9 mouse cellular contexts compared by ENCODE assay signal in the genomic region with DNA sequence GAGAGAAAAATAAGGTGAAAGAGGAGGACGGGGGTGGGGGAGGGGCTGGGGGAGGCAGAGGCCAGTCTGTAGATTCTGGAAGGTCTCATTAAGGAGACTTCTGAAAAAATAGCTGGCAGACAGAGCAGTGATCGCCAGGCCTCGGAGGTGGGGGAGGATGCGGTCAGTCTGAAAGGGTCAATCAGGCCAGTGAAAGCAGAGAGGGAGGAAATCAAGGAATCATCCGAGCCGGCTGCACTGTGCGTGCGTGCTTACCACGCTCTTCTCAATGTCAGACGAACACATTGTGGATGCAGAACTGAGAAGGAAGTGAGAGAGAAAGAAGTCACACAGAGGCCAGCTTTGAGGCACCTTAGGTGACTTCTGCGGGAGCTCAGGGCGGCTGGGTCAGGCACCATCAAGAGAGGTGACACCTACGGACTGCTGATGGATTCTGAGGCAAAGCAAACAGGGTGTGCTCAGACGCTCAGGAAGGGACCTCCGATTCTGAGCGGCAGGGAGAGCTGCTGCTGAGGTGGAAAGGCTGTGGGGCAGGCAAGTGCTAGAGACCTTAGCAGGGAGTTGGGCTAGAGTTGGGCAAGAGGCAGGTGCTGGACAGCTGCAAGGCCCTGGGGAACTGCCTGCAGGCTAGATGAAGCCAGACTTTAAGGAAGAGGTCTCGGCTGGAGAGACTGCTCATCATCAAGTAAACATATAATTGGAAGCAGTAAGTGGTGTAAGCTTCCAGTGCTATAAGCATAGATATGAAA.
A peak's percentile ranks its signal among the peaks of the same experiment; 100 is the strongest.
DNase-seq lines count a peak whose midpoint lies in the region; ATAC-seq and TF ChIP-seq lines count a peak whose summit lies in the region.
"Had no signal": no experiment of that assay in that cellular context is flagged by ENCODE, and none has a peak within 500 bp of the region (broad histone marks: within the 10 kb centered on the region; RNA-seq: fewer than 3 reads in every experiment).

No protein-coding gene starts in this region.

- H3K27me3 ChIP-seq in embryonic facial prominence, embryonic 11.5 days (ENCODE audit: control insufficient read depth, insufficient read depth, low read length), result no peaks in the 10 kb centered on the region
- no peaks in the 10 kb centered on the region for H3K27me3 ChIP-seq in hindbrain, postnatal 0 days (ENCODE audit: insufficient read depth, low read length)

- no peaks in the 10 kb centered on the region for H3K36me3 ChIP-seq in embryonic facial prominence, embryonic 11.5 days (replicated peaks; ENCODE audit: control insufficient read depth, insufficient read depth, low read depth, low read length)
- H3K36me3 ChIP-seq in hindbrain, postnatal 0 days (ENCODE audit: insufficient read depth, low read length), result no peaks in the 10 kb centered on the region

- peak; percentile 44 to 68 for DNase-seq in kidney, postnatal 4 days
- DNase-seq in kidney, postnatal 25 days, result no peak
- DNase-seq in embryonic facial prominence, embryonic 11.5 days (ENCODE audit: low spot score), result no peak
- no peak for DNase-seq in hindbrain, postnatal 0 days (ENCODE audit: low spot score)
- DNase-seq in neural tube, embryonic 10.5 days (ENCODE audit: extremely low spot score, low spot score), result peak; percentile 40
- no peak for DNase-seq in right cerebral cortex, postnatal 10 days (ENCODE audit: low spot score in 2 of 2)
- DNase-seq in gastrocnemius, postnatal 10 days, result no peak
- DNase-seq in testis, postnatal 10 days (ENCODE audit: low spot score), result no peak
- DNase-seq: thymus, postnatal 36 days had no signal

- 6% methylated on average over 17 of the region's 17 CpGs for WGBS in embryonic facial prominence, embryonic 11.5 days
- WGBS in hindbrain, postnatal 0 days, result 19% methylated on average over 17 of the region's 17 CpGs

- H3K27ac ChIP-seq in embryonic facial prominence, embryonic 11.5 days (replicated peaks; ENCODE audit: low read depth, low read length), result no peak overlapping the region
- H3K27ac ChIP-seq in hindbrain, postnatal 0 days, result peak overlapping the region; percentile 9; the same call in 1 of the 2 replicates

- no peak for TF ChIP-seq CTCF in hindbrain, postnatal 0 days (IDR thresholded peaks at IDR 0.05; ENCODE audit: low read depth)

- H3K9ac ChIP-seq in embryonic facial prominence, embryonic 11.5 days (replicated peaks; ENCODE audit: low read length), result no peak overlapping the region
- H3K9ac ChIP-seq in hindbrain, postnatal 0 days (replicated peaks; ENCODE audit: low read length), result no peak overlapping the region

- H3K9me3 ChIP-seq in embryonic facial prominence, embryonic 11.5 days (replicated peaks; ENCODE audit: control insufficient read depth, low read length), result no peaks in the 10 kb centered on the region
- no peaks in the 10 kb centered on the region for H3K9me3 ChIP-seq in hindbrain, postnatal 0 days (ENCODE audit: low read length)

- ATAC-seq in embryonic facial prominence, embryonic 11.5 days (replicated peaks; ENCODE audit: insufficient number of reproducible peaks, low FRiP score, low TSS enrichment, low read depth), result 0 out of 2 replicates have a peak, but pooled peaks have one; percentile 23
- ATAC-seq in hindbrain, postnatal 0 days, result 0 out of 2 replicates have a peak, but pooled peaks have one; percentile 27

- peak overlapping the region; percentile 17; the same call in 1 of the 2 replicates for H3K4me2 ChIP-seq in embryonic facial prominence, embryonic 11.5 days (ENCODE audit: low read depth, low read length)
- H3K4me2 ChIP-seq in hindbrain, postnatal 0 days (ENCODE audit: low read depth, low read length), result no peak overlapping the region

- H3K4me1 ChIP-seq in embryonic facial prominence, embryonic 11.5 days (ENCODE audit: control insufficient read depth, insufficient read depth, low read length), result no peaks in the 10 kb centered on the region
- 0 out of 2 replicates have a peak, but pooled peaks cover 9% of the 10 kb centered on the region for H3K4me1 ChIP-seq in hindbrain, postnatal 0 days (ENCODE audit: insufficient read depth, low read length)

- no peak overlapping the region for H3K4me3 ChIP-seq in embryonic facial prominence, embryonic 11.5 days (ENCODE audit: low read depth, low read length)
- no peak overlapping the region for H3K4me3 ChIP-seq in hindbrain, postnatal 0 days (ENCODE audit: low read length)

Comparison
In these comparisons a context has a peak if more than half of its experiments do, and no peak if none do; other contexts are left out.
1. DNase-seq: peak in kidney, postnatal 4 days (2 of 2) and neural tube, embryonic 10.5 days (single experiment); none in kidney, postnatal 25 days (0 of 2), embryonic facial prominence, embryonic 11.5 days (single experiment), hindbrain, postnatal 0 days (single experiment), right cerebral cortex, postnatal 10 days (0 of 2), gastrocnemius, postnatal 10 days (single experiment) and testis, postnatal 10 days (single experiment).